Mouse (Mus musculus) B cell, adult 2 months (primary cell): ENCODE data around the gene Slc43a1.

Source experiments
- DNase-seq, 2 experiments: peaks; one replicate each; pipeline ENCODE4 v3.0.0; 2022

Gene Slc43a1

DNA sequence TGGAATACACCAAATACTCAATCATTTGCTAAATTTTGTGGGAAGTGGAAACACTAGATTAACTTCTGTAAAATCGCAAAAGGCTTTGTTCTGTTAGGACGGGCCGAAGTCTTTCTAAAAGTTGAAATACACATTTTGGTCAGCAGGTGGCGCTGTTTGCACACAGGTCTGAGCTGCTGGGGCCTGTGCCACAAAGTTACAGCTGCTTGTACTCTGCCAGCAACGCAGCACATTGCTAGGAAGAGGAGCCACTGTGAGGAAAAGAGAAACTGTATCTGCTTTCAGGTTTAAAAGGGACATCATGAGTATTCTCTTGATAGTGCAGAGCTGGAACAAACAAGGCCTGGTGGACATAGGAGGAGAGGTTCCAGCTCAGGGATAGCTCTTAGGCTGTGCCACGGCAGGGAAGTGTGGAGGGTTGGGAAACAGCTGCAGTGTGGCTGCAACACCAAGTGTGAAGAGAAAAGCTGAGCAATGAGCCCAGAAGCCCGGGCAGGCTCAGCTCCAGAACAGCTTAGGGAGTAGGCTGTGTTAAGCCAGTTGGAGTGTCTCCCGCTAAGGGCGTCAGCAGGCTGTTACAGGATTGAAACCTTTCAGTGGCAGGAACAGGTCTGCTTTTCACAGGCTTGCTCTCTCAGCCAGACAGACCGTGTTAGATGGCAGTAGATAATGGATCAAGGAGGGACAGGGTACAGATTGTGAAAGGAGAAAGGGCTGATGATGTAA lies 6.8 kb upstream of the Slc43a1 start:
- peak; percentile 87 to 88 for DNase-seq

DNA sequence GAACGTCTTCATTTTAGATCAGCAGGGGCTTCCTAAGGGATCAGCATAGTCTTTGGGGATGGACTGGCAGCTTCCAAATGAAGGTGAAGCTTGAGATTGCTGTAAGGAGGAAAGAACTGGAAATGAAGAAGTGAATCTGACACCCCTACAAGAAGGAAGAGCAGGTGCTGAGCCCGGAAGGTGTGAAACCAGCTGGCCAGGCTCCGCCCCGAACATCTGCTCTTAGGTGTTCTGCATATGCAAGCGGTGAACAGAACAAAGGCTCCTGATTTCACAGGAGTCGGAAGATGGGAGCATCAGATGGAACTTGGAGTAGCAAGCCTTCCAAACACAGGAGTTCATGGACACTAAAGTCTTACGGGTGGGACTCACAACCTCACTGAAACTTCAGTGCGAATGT lies 1.5 kb upstream of the Slc43a1 start:
- peak; percentile 68 to 70 for DNase-seq

DNA sequence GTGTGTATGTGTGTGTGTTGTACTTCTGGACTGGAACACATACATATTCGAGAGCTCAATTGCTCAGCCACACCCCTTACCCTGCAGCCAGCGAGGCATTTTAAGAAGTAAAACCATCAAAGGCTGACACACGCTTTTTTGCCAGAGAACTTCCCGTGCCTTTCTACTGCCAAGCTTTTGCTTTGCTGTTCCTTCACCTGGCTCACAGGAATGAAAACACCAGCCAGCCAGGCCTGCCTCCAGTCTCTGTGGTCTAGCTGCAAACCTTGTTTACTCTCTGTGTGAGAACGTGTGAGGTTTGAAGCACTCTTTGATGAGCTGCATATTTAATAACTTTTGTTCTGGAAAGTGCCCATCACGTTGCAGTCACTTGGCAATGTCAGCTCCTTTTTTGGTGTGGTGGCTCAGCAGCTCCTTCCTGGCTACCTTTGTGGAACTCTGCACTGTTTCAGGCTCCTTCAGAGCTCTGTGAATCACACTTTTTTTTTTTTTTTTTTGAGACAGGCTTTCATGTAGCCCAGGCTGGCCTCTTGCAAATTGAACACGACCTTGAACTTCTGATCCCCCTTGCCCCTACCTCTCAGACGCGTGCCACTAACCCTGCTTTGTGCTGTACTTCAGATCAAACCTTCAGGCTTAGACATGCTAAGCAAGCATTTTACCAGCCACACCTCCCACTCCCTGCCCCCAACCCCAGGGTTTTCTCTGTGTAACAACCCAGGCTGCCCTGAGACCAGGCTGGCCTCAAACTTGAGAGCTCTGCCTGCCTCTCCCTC lies 645 bp upstream of the Slc43a1 start:
- peak; percentile 17 to 18 for DNase-seq

DNA sequence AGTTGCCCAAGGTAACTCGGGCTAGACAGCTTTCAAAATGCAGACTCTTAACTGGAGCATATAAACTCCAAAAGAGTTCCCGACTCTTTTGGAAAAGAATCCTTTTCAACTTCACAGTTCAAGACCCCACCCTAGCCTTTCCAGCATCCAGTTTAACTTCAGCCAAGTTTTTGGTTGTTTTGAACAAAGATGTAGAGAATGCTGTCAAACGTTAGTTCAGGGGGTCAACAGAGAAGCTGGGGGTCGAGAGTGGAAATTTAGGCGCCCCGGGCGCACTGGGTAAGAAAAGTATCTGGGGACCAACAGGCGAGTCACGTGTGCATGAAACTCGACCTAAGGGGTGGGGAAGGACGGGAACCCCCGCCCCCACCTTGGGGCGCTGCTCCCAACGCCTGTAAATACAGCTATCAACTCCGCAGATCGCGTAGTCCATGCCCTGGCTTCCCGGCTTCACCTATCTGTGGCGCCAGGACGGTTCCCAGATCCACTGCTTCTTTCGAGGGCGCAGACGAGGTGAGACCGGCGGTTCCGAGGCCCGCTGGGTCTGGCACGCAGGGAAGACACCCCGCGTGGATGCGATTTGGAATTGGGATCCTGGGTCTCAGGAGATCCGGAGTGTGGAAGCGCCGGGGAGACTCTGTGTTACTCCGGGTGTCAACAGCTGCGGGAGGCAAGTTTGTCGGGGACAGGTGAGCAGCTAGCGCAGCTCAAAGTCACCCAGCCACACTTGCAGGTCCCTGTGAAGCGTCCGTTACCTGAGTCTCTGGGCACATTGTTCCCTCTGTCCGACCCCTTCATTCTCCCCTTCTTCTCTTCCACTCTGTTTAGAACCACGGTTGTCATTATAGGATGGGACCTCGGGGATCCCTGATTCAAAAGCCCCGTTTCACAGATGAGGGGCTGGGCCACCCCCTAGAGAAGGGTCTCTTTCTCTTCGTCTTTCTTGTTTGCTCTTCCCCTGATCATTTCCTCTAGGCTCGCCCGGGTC lies 637 bp downstream of the Slc43a1 start:
- DNase-seq = peak; percentile 35 to 40

DNA sequence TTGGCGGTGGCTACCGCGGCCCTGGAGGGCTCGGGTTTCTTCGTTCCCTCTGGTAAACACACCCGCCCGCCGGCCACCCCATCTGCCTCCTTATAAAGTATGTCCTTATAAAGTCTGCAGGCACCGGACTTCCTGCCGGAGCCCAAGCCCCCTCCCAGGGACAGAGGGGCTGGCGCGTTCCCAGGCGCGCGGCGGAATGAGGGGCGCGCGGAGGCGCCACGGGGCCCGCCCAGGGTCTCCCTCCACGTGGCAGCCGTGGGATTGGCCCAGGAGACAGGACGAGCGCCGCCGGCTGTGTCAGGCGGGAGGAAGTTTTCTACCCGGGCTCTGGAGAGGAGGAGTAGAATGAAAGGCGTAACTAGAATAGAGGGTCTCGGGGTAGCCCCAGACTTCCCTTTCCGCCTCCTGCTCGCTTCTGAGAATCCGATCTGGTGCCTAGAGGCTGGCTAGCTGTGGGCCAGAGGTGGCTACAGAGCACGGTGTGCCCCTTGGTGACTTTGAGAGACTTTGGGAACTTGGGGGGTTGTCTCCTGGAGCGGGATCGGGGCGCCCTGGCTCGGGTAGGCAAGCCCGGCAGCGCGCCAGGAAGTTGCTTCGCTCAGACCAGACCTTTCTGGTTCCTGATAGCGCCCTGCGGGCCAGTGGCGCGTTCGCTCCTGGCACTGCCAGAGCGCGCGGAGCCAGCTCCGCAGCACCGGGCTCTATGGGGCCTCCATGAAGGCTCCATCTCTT lies 1.5 kb downstream of the Slc43a1 start:
- peak; percentile 54 to 68 for DNase-seq

GRCm38 (mm10) chr2:84840748-84841563 lies 2.3 kb downstream of the Slc43a1 start:
- DNase-seq = no peak

- DNase-seq = no peak
These were observed 3.3 kb downstream of the Slc43a1 start for GRCm38 (mm10) chr2:84841905-84842304.

DNA sequence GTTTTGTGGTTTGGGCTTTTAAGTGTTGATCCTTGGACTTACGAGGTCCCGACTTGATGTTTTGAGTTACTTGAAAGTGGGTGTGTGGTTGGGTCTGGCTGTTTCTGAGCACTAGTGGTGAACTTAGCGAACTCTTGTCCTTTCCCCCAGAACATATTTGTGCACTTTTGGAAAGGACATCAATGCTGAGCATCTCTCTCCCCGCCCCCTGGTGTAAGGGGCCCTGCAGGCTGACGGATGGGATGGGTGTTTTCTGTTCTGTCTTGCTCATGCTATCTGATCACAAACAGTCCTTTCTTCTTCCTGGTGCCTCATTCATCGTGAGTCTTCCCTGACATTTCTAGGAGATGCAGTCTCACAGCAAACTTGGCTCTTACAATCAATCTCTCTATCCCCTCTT lies 5.0 kb downstream of the Slc43a1 start:
- no peak for DNase-seq

GRCm38 (mm10) chr2:84845226-84845625 lies 6.6 kb downstream of the Slc43a1 start:
- no peak for DNase-seq

DNA sequence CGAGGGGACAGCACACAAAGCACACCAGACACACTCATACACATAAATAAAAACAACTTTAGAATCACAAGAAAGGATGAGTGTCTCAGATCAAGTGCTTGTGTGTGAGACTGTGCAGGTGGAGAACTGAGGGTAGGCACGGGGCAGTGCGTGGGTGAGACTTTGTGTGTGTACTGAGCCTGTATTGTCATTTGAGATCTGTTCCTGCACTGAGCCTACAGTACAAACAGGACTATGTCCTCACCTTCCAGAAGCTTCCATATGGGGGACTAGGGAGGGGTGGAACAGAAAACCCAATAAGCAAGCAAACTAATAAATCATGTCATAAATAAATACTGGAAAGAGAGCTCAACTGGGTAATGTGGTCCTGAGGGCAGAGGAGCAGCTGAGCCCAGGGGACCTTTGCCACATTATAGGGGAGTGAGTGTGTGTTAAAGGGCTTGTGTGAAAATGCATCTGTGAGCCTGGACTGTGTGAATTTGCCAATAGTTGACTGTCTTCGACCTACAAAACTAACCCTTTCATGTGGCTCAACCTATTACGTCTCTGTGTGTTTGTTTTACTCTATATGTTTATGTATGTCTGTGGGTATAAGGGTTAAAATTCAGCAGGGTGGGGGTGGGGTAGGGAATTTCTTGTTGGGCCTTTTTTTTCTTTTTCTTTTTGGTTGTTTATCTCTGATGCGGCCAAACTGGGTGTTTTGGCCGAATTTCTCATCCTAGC lies 11.9 kb downstream of the Slc43a1 start:
- no peak for DNase-seq

DNA sequence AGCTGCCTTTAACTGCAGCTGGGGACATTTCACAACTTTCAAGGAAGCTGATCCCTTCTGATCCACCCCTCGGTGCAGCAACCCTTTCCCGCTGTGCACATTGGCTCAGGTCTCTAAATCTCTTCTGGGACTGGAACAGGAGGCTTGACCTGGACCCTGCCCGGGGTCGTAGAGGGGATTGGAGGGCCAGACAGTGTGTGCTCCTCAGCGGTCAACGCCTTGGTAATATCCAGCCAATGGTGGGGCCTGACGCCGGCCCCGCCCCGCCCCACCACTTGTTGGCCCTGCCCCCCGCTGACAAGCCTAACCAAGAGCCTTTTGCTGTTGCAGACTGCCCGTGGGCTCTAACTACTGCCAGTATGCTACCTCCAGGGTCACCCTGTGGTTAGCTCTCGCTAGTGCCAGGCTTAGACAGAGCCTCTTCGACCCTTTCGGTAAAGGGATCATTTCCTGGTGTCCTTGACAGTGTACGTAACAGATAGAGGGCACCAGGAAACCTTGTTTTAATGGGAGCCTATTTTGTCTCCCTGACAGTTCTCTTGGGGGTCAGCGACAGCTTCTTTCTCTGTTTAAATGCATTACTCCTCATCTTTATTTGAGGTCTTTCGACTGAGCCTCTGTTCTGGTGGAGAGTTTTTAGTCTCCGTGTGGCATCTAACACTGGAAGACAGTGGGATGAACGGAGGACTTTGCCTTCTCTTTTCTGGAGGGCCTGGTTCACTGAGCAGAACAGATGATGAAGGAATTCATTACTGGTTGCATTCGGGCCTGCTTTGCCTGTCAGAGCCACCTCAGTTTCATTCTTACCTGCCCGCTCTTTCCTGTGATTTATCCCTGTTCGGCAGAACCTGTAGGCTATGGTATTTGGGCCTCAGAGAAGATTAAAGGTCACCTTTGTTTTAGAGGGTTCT lies 12.7 kb downstream of the Slc43a1 start:
- no peak for DNase-seq

- DNase-seq = peak; percentile 64 to 68
These were observed 17.1 kb downstream of the Slc43a1 start for GRCm38 (mm10) chr2:84855732-84856131.

DNA sequence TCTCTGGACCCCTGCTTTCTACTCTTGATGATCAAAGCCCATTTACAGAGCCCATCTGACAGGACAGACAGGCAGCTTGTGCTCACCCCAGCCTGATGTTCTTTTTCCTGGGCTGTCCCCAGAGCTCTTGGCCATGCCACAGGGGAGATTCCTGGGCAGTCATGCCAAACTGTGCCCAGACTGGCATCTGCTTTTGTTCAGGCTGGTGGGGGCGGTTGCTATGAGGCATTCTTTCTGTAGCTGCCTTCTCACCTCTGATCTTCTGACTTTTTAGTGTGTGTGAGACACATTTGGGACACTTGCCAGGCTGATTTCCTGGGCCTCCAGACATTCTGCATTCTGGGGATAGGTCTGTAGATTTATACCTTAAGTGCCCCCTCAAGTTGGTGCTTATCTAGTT lies 19.9 kb downstream of the Slc43a1 start:
- no peak for DNase-seq

DNA sequence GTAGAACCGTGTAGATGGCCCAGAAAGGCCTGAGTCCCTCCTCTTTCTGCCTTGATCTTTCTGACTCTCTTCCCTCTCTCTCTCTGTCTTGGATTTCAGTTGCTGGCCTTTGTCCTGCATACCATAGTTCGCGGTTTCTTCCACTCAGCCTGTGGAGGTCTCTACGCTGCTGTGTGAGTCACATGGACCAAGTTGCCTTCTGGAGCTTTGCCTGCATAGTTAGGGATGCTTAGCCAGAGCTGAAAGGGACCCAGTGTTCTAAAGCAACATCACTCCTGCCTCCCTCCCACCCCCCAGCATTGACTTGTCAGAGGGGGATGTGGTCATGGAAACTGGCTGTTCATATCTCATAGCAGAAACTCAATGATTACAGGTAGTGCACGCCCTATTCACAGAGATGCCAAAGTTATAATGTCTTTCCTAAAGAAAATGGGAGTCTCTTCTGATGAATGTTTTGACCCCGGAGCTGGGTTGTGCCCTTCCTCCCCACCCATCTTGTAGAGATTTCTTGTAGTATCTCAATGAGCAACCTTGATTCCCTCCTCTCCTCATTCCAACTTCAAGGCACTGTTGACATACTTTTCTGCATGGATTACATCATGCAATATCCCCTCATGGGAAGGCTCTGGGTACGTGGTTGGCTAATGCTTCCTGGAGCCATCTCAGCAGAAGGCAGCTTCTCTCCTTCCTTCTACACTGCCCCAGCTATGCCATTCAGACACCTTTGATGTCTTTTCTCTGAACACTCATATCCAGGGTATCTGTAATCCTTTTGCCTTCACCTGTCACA lies 21.5 kb downstream of the Slc43a1 start:
- DNase-seq = no peak

- no peak for DNase-seq
These were observed 22.8 kb downstream of the Slc43a1 start for GRCm38 (mm10) chr2:84861430-84861829.

DNA sequence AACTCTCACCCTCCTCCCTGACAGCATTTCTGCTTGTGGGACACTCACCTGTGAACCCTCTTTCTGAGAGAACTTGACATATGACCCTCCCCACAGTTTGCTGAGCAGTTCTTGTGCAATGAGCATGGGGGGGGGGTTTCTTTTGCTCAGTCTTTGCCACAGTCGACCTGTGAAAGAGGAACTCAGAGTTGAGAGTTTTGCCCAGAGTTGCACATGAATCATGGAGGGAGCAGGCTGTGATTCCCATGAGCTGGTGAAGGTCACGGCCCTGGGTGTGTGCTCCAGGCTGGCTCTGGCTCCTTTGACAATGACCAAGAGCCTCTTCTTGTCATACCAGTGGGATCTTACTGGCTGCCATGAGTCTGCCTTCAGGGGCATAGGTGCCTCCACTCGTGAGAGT lies 23.6 kb downstream of the Slc43a1 start:
- DNase-seq = no peak

DNA sequence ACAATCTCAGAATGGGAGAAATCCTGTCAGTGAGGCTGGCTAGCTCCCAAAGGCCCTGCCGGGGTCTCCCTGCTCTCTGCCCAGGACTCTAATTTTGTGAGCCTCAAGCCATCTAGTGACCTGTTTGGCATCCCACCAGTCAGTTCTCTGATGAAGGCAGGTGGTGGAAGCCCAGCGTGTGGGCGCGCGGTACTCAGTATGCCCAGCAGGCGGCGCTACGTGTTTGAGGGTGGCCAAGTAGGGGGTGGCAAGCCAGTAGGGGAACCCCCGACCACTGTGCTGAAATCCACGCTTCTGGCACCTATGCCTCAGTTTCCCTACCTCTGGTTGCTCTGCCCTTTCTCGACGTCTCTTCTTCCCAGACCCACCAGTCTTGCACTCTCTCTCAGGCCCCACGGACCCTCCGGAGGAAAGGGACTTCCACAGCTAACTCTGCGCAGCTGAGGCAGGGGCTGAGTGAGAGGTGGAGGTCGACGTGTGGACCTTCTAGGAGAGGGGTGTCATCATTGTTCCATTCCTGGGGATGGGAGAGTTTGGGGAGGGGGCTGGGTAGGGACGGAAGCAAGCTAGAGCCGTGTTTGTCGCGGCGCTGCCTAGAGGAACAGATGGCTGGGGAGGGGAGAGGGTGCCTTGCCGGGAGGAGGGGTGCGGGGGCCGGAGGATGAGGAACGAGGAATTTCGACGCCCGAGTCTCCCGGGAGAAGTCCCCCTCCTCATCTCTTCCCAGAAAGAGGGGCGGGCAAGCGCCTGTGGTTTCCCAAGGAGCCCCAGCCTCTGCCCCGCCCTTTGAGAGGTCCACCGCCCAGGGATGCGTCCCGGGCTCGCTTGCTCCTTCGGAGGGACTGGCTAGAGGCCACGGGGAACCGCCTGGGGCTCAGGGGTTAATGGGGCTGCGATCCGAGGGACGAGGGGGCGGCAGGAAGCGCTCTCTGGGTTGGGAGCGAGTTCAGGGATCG lies 27.2 kb downstream of the Slc43a1 start:
- DNase-seq = peak; percentile 79 to 80

- peak; percentile 83 to 84 for DNase-seq
These were observed 29.9 kb downstream of the Slc43a1 start for GRCm38 (mm10) chr2:84868521-84868943.
